Mouse (Mus musculus): Measurements from ENCODE around the gene Atxn10. TPM values are rescaled to one million over a fixed set of nuclear protein-coding genes. Genes with fewer than 3 reads are reported as not detected.

Atxn10 gene
- polyA plus RNA-seq, 1 experiment from 2014 or later = 503 TPM

DNA sequence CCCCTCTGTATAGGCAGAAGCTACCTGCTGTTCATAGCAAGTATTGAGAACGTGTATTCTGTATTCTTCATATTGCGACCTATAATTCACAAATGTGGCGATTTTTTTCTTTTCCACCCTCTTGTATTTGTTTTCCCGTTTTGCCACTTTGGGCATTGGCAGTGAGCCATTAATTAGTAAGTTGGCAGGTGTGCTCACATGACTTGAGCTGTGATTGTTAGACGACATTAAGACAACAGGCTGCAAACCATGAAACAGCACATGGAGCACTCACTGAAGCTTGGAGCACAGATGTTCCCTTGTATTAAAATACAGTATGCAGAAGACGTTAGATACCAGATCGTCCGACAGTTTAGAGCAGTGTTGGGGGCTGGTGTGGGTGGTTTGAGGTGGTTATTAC lies 120.8 kb downstream of the Atxn10 start:
- H3K4me1 ChIP-seq = peaks cover 58% of the 10 kb centered on the region
- no peaks in the 10 kb centered on the region for H3K9me3 ChIP-seq (replicated peaks)
- 0 out of 2 replicates have a peak, but pooled peaks cover 7% of the 10 kb centered on the region for H3K36me3 ChIP-seq
- no peak overlapping the region for H3K9ac ChIP-seq (replicated peaks)
- no peak for ATAC-seq (ENCODE audit: low FRiP score)
- no peak overlapping the region for H3K4me3 ChIP-seq (replicated peaks)
- H3K27ac ChIP-seq (replicated peaks) = peak overlapping the region; percentile 76
- 31% methylated on average over 8 of the region's 8 CpGs for WGBS
- H3K4me2 ChIP-seq = no peak overlapping the region
- H3K27me3 ChIP-seq (replicated peaks) = no peaks in the 10 kb centered on the region

DNA sequence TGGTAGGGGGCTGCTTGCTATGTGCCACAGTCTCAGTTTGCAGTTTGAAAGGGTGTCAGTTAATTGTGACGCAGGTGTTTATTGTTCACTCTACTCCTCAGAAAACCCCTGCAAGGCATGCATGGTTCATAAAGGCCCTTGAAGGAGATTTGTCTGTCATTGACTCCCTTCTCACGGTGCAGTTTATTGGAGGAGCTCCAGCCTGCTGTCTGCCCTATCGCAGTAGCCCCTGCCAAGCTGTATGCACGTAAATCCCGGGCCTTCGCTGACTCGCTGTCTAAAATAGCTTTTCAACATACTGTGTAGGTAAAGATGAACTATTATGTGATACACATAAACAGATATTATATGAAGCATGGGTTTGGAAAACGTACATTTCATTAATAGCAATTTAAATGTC lies 121.8 kb downstream of the Atxn10 start:
- no peak overlapping the region for H3K4me3 ChIP-seq (replicated peaks)
- 14% methylated on average over 8 of the region's 8 CpGs for WGBS
- no peaks in the 10 kb centered on the region for H3K9me3 ChIP-seq (replicated peaks)
- H3K4me2 ChIP-seq = no peak overlapping the region
- H3K27me3 ChIP-seq (replicated peaks) = no peaks in the 10 kb centered on the region
- ATAC-seq (ENCODE audit: low FRiP score) = no peak
- H3K4me1 ChIP-seq = peaks cover 64% of the 10 kb centered on the region
- no peak overlapping the region for H3K9ac ChIP-seq (replicated peaks)
- peak overlapping the region; percentile 76 for H3K27ac ChIP-seq (replicated peaks)
- H3K36me3 ChIP-seq = peaks cover 12% of the 10 kb centered on the region; the same call in 1 of the 2 replicates

DNA sequence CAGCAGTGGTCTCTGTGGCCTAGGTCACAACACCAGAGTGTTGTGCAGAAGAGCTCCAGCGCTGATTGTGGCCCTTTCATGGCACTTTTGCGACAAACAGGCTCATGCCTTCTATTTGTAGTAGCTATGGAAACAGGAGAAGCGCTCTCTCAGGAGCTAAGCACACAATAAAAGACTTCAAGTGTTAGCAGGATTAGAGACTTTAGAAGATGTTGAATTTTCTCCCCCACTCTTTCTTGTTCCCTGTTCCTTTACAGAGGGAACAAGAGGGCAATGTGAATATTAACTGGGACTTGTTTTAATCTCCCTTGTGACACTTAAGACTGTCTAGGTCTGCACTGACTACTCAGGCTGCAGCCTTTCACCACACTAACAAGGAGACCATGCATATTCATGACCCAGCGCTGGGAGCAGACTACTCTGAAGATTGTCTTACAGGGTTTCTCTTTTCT lies 122.6 kb downstream of the Atxn10 start:
- no peak overlapping the region for H3K4me3 ChIP-seq (replicated peaks)
- H3K9ac ChIP-seq (replicated peaks) = no peak overlapping the region
- H3K36me3 ChIP-seq = peaks cover 19% of the 10 kb centered on the region; the same call in 1 of the 2 replicates
- H3K27me3 ChIP-seq (replicated peaks) = no peaks in the 10 kb centered on the region
- H3K4me1 ChIP-seq = peaks cover 71% of the 10 kb centered on the region
- 16% methylated on average over 4 of the region's 4 CpGs for WGBS
- no peaks in the 10 kb centered on the region for H3K9me3 ChIP-seq (replicated peaks)
- 0 out of 2 replicates have a peak, but pooled peaks have one; percentile 16 for ATAC-seq (ENCODE audit: low FRiP score)
- peak overlapping the region; percentile 76 for H3K27ac ChIP-seq (replicated peaks)
- no peak overlapping the region for H3K4me2 ChIP-seq

DNA sequence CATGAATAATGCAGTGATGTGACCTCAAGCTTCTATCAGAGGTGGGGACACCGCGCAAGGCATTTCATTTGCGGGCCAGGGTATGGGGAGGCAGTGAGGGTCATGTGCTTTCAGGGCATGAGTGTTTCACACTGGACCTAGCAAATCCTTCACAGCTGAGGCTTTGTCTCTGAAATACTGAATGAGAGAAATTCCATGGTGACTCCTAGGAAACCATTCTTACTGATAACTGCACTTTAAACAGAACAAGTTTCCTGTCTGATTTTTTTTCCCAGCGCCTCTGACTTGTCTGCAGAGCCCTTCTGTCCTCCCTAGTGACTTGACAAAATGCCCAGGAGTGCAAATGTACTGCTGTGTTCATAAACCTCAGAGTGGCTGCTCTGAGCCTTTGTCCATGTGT lies 125.5 kb downstream of the Atxn10 start:
- H3K9ac ChIP-seq (replicated peaks) = no peak overlapping the region

DNA sequence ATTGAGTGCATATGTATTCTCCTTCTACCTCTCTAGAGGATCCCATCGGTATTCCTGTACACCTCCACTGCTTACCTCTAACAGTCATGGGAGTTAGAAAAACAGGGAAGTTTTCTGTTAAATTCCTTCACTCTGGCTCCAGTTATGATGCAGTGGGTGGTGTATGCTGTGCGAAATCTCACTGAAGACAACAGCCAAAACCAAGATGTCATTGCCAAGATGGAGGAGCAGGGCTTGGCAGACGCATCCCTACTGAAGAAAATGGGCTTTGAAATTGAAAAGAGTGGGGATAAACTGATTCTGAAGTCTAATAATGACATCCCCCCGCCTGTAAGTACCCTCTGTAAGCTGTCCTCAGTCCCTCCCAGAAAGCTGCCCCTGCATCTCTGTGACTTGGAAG lies 126.1 kb downstream of the Atxn10 start:
- WGBS = 45% methylated on average over 4 of the region's 4 CpGs
- no peak overlapping the region for H3K9ac ChIP-seq (replicated peaks)

More for the DNA sequence above, 125.5 kb downstream of the Atxn10 start:
- no peak overlapping the region for H3K4me2 ChIP-seq
- no peak overlapping the region for H3K4me3 ChIP-seq (replicated peaks)
- 18% methylated on average over 4 of the region's 4 CpGs for WGBS
- H3K27me3 ChIP-seq (replicated peaks) = no peaks in the 10 kb centered on the region
- peaks cover 19% of the 10 kb centered on the region; the same call in 1 of the 2 replicates for H3K36me3 ChIP-seq
- peaks cover 71% of the 10 kb centered on the region for H3K4me1 ChIP-seq
- H3K27ac ChIP-seq (replicated peaks) = peak overlapping the region; percentile 76
- no peaks in the 10 kb centered on the region for H3K9me3 ChIP-seq (replicated peaks)
- ATAC-seq (ENCODE audit: low FRiP score) = peak; percentile 53; the same call in 1 of the 2 replicates

DNA sequence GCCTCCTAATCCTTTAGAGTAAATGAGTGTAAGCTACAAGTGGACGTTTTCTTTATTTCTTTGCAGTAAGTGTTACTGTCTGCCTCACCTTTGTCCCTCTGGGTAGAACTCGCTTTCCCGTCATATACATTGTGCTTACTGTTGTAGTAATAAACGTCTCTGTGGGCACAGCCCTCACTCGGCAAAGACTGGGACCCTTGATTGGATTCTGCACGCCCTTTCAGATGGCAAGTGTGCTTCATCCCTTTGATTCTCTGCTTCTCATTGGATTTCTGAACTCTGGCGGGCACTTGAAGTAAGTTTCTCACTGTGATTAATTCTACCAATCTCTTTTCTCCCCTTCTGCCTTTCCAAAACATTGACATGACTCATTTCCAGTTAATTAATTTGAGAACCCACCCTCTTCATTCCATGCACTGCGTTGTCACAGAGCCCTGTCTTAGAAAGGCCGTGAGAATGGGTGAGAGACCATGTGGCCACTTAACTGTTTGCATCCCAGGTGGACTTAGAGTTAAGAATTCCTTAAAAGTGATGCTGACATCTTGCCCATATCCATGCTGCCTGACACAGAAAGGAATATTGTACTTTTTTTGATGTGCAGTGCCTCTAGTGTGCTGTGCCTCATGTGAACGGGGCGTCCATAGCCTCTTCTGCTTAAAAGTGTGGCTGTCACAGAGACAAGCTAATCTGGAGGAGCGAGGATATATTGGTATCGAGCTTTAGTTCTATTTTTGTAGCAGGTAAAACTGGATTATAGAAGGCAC lies 127.2 kb downstream of the Atxn10 start:
- ATAC-seq (ENCODE audit: low FRiP score) = no peak
- Histone ChIP-seq H3K9ac (replicated peaks) (no peak overlapping the region), H3K4me3 (replicated peaks) (no peak overlapping the region), H3K27ac (replicated peaks) (peak overlapping the region; percentile 76), H3K9me3 (replicated peaks) (no peaks in the 10 kb centered on the region), H3K36me3 (peaks cover 24% of the 10 kb centered on the region), H3K4me1 (peaks cover 57% of the 10 kb centered on the region), H3K4me2 (no peak overlapping the region), H3K27me3 (replicated peaks) (no peaks in the 10 kb centered on the region)
- WGBS = 26% methylated on average over 13 of the region's 13 CpGs

More for the DNA sequence above, 126.1 kb downstream of the Atxn10 start:
- Histone ChIP-seq H3K4me1 (peaks cover 68% of the 10 kb centered on the region), H3K4me2 (no peak overlapping the region), H3K27ac (replicated peaks) (peak overlapping the region; percentile 76), H3K9me3 (replicated peaks) (no peaks in the 10 kb centered on the region), H3K27me3 (replicated peaks) (no peaks in the 10 kb centered on the region), H3K36me3 (peaks cover 19% of the 10 kb centered on the region; the same call in 1 of the 2 replicates), H3K4me3 (replicated peaks) (no peak overlapping the region)
- no peak for ATAC-seq (ENCODE audit: low FRiP score)

DNA sequence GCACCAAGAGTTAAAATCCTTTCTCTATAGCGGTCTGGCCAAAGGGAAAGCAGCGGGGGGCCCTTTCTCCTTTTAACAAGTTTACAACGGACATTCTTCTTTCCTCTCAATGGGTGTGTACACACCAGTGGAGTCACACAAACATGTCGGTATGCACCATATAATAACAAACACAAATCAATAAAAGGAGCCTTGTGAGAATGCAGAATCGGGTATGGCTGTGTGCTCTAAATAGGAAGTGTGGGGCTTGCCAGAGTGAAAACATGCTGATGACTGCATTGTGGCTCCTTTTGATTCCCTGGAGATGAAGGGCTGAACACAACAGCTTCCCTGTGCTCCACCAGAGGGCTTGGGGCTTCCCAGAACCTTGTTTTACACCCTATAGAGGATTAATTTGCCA lies 128.1 kb downstream of the Atxn10 start:
- Histone ChIP-seq H3K27me3 (replicated peaks) (no peaks in the 10 kb centered on the region), H3K4me2 (no peak overlapping the region), H3K27ac (replicated peaks) (peak overlapping the region; percentile 76), H3K4me1 (peaks cover 48% of the 10 kb centered on the region), H3K9ac (replicated peaks) (no peak overlapping the region), H3K4me3 (replicated peaks) (no peak overlapping the region), H3K36me3 (peaks cover 25% of the 10 kb centered on the region), H3K9me3 (replicated peaks) (no peaks in the 10 kb centered on the region)
- ATAC-seq (ENCODE audit: low FRiP score) = no peak
- 6% methylated on average over 5 of the region's 5 CpGs for WGBS

DNA sequence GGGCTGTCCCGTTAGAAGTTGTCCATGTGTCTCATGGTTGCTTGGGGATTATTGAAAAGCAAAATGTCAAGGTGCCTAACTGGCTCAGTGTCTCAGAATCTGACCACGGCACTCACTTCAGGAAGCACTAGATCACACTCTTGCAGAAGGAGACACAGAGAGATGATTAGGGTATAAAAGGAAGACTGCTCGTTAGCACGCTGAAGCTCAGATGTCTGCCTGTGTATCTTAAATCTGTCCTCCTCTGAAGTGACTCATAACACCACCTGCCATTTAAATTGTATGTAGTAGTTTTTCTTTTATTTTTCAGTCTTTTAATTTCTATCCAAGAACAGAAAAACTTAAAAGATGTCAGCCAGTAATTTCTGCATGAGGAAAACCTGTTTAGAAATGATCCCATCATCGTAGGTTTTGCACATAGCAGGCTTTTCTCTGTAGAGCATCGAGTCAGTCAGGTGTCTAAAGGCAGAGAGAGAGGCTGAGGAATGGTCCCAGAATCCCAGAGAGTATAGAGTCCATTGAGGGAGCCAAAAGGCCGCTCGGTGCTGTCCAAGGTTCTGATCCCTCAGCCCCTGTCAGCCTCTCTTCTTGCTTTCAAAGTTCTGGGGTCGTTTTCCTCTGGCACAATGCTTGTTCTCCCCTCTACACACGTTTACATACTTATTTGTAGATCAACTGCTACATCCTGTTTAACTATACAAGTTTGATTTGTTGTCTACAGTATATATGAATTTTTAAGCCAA lies 128.9 kb downstream of the Atxn10 start:
- 28% methylated on average over 10 of the region's 10 CpGs for WGBS
- no peak for ATAC-seq (ENCODE audit: low FRiP score)
- H3K4me3 ChIP-seq (replicated peaks) = no peak overlapping the region
- peaks cover 40% of the 10 kb centered on the region for H3K4me1 ChIP-seq
- H3K9ac ChIP-seq (replicated peaks) = no peak overlapping the region
- H3K27me3 ChIP-seq (replicated peaks) = no peaks in the 10 kb centered on the region
- no peak overlapping the region for H3K4me2 ChIP-seq
- no peaks in the 10 kb centered on the region for H3K9me3 ChIP-seq (replicated peaks)
- H3K36me3 ChIP-seq = peaks cover 22% of the 10 kb centered on the region
- H3K27ac ChIP-seq (replicated peaks) = peak overlapping the region; percentile 76; the same call in 1 of the 2 replicates

DNA sequence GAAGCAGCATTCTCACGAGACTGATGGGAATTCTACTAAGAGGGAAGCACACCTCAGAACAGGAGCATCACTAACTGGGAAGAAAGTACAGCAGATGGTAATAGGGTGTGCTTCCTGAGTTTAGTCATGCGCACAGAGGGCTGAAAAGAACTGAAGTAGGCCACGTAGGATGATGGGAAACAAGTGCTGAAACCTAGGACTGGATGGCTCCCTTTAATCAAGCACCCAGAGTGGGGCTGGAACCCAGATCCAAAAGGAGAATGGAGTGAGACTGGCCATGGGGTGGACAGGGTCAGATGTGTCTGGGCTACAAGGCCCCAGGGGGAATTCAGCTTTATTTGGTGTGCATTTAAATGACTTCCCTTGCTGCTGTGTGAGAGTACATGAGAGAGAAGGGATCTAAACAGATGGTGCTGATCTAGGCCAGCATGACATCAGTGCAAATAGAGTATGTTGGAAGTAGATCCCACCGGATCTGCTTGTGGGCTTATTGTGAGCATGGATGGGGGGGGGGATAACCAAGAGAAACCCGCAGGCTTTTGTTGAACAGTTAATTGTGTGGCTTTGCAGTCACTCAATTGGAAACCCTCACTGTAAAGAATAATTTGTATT lies 130.5 kb downstream of the Atxn10 start:
- no peak for ATAC-seq (ENCODE audit: low FRiP score)
- no peak overlapping the region for H3K4me3 ChIP-seq (replicated peaks)
- no peaks in the 10 kb centered on the region for H3K27me3 ChIP-seq (replicated peaks)
- H3K27ac ChIP-seq (replicated peaks) = peak overlapping the region; percentile 18
- H3K9me3 ChIP-seq (replicated peaks) = no peaks in the 10 kb centered on the region
- WGBS = 53% methylated on average over 5 of the region's 5 CpGs
- no peak overlapping the region for H3K9ac ChIP-seq (replicated peaks)
- H3K36me3 ChIP-seq = peaks cover 22% of the 10 kb centered on the region
- H3K4me1 ChIP-seq = peaks cover 27% of the 10 kb centered on the region
- no peak overlapping the region for H3K4me2 ChIP-seq

DNA sequence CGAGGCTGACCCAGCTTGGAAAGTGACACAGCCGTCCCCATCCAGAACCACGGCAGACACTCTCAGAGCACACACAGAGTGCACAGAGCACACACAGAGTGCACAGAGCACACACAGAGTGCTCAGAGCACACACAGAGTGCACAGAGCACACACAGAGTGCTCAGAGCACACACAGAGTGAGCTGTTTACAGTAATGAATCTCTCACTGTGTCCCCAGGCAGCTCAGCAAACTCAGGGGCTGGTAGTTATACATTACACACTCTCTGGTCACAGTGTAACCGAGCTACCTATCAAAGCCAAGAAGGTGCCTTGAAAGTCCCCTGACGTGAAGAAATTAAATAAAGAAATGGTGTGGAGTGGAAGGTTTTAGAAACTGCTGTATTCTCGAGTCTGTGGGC lies 133.4 kb downstream of the Atxn10 start:
- no peaks in the 10 kb centered on the region for H3K9me3 ChIP-seq (replicated peaks)
- no peak for ATAC-seq (ENCODE audit: low FRiP score)
- H3K4me2 ChIP-seq = no peak overlapping the region
- no peaks in the 10 kb centered on the region for H3K27me3 ChIP-seq (replicated peaks)
- no peak overlapping the region for H3K9ac ChIP-seq (replicated peaks)
- H3K4me3 ChIP-seq (replicated peaks) = no peak overlapping the region
- H3K4me1 ChIP-seq = peaks cover 8% of the 10 kb centered on the region; the same call in 1 of the 2 replicates
- no peak overlapping the region for H3K27ac ChIP-seq (replicated peaks)
- peaks cover 10% of the 10 kb centered on the region for H3K36me3 ChIP-seq
- 79% methylated on average over 6 of the region's 6 CpGs for WGBS

DNA sequence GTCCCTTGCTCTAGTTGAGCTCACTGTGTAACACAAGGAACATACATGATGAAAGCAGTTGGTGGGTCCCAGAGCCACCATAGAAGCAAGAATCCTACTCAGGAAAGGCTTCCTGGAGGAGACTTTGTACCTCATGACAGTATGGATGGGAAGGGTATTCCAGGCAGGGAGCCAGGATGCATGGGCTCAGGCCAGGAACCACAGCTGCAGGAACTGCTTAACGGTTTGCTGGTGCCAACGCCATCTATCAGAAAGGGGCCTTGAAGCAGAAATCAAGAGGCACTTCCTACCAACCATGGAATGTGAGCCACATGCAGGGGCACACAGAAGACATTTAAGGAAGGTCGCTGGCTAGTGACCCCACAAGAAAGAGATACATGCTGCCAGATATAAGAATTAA lies 138.7 kb downstream of the Atxn10 start:
- no peak overlapping the region for H3K9ac ChIP-seq (replicated peaks)
- no peaks in the 10 kb centered on the region for H3K9me3 ChIP-seq (replicated peaks)
- no peak for ATAC-seq (ENCODE audit: low FRiP score)
- H3K4me3 ChIP-seq (replicated peaks) = no peak overlapping the region
- 58% methylated on average over 3 of the region's 3 CpGs for WGBS
- no peaks in the 10 kb centered on the region; the same call in 1 of the 2 replicates for H3K36me3 ChIP-seq
- no peak overlapping the region for H3K4me2 ChIP-seq
- H3K27ac ChIP-seq (replicated peaks) = peak overlapping the region; percentile 51; the same call in 1 of the 2 replicates
- H3K27me3 ChIP-seq (replicated peaks) = no peaks in the 10 kb centered on the region
- peaks cover 2% of the 10 kb centered on the region; the same call in 1 of the 2 replicates for H3K4me1 ChIP-seq
